Mouse (Mus musculus): ENCODE data around the gene Mcoln2. TPM values are rescaled to one million over a fixed set of nuclear protein-coding genes. Genes with fewer than 3 reads are reported as not detected.
A peak's percentile ranks its signal among the peaks of the same experiment; 100 is the strongest.

Gene Mcoln2
- polyA plus RNA-seq, 1 experiment from 2014 or later: 0.37 TPM

DNA sequence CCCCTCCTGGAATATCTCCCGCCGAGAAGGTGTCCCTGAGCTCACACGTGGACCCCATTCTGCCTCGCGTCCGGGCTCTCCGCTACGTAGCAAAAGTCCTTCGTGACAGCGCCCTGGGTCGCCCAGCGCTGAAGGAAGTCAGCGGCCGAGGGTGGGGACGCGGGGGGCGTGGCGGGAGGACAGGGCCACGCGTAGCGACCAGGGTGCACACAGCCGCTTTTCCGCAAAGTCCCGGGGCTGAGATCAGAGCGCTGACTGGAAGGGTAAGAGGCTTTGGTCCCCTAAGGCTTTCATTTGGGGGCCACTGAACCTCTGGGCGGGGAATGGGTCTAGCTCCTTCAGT, 396 bp downstream of the Mcoln2 start:
- under 1% methylated on average over 26 of the region's 26 CpGs for WGBS
- Histone ChIP-seq H3K4me2 (peak overlapping the region; percentile 92), H3K4me3 (replicated peaks) (peak overlapping the region; percentile 41), H3K9me3 (replicated peaks) (no peaks in the 10 kb centered on the region), H3K9ac (replicated peaks) (peak overlapping the region; percentile 41), H3K36me3 (no peaks in the 10 kb centered on the region), H3K27ac (replicated peaks) (no peak overlapping the region), H3K4me1 (peaks cover 15% of the 10 kb centered on the region), H3K27me3 (replicated peaks) (peaks cover 27% of the 10 kb centered on the region)
- no peak for ATAC-seq (ENCODE audit: low FRiP score)

DNA sequence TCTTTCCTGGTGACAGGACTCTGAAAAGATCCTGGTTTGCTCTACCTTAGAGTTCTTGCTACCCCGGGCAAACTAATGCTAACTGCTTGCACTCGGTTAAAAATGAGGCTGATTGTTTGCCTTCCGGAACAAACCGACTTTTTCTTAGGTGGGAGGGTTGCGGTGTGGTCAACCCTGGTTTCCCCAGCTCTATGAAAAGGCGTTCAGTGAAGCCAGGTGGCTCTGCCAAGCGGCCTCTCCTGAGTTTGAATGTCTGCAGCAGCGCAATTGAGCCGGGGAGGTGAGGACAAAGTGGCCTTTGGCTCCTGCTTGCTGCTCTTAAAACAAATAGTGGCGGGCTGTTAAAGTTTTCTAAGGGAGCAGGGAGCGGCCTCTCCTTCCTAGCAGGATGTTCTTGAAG, 927 bp downstream of the Mcoln2 start:
- H3K4me3 ChIP-seq (replicated peaks): peak overlapping the region; percentile 41; the same call in 1 of the 2 replicates
- no peaks in the 10 kb centered on the region for H3K9me3 ChIP-seq (replicated peaks)
- H3K4me2 ChIP-seq: peak overlapping the region; percentile 92
- 15% methylated on average over 11 of the region's 11 CpGs for WGBS
- no peak overlapping the region for H3K27ac ChIP-seq (replicated peaks)
- ATAC-seq (ENCODE audit: low FRiP score): no peak
- peaks cover 15% of the 10 kb centered on the region for H3K4me1 ChIP-seq
- H3K27me3 ChIP-seq (replicated peaks): peaks cover 27% of the 10 kb centered on the region
- no peaks in the 10 kb centered on the region for H3K36me3 ChIP-seq
- peak overlapping the region; percentile 41; the same call in 1 of the 2 replicates for H3K9ac ChIP-seq (replicated peaks)

DNA sequence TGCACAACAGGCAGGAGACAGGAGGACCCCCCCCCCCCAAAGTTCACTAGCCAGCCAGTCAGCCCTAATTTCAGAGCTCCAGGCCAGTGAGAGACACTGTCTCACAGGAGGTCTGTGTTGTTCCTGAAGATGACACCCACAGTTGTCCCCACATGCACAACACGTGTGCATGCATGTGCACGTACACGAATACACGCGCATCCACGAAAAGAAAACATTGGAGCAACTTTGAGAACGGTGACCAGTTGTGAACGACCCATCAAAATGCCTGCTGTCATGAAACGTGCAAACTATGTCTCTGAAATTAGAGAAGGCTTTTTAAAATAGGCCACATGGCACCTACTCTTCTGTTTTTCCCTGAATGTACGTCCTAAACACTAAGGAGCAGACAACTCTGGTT, 1.7 kb downstream of the Mcoln2 start:
- 93% methylated on average over 10 of the region's 10 CpGs for WGBS

DNA sequence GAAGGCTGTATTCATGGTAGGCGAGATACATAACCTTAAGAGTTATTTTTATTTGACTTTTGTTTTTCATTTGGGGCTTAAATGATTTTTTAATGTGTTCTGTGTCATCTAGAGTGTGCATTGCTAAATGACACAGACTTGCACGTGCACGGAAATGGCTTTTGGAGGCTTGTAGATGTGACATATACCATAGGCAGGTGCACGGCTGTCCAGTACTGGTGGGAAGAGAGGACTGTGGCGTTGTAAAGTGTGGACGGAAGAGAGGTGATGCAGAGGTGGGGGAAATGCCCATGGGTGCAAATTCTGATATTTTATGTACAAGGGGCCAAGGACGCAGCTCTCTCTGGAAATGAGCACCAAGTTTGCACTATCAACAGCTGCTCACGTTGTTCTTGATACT, 2.1 kb downstream of the Mcoln2 start:
- no peak overlapping the region for H3K27ac ChIP-seq (replicated peaks)
- 90% methylated on average over 8 of the region's 8 CpGs for WGBS
- H3K9me3 ChIP-seq (replicated peaks): no peaks in the 10 kb centered on the region
- no peak overlapping the region for H3K4me2 ChIP-seq
- H3K27me3 ChIP-seq (replicated peaks): peaks cover 27% of the 10 kb centered on the region
- H3K36me3 ChIP-seq: no peaks in the 10 kb centered on the region
- ATAC-seq (ENCODE audit: low FRiP score): no peak
- peaks cover 15% of the 10 kb centered on the region for H3K4me1 ChIP-seq
- no peak overlapping the region for H3K4me3 ChIP-seq (replicated peaks)
- H3K9ac ChIP-seq (replicated peaks): no peak overlapping the region

More for the DNA sequence above, 1.7 kb downstream of the Mcoln2 start:
- peaks cover 15% of the 10 kb centered on the region for H3K4me1 ChIP-seq
- H3K4me2 ChIP-seq: no peak overlapping the region
- H3K36me3 ChIP-seq: no peaks in the 10 kb centered on the region
- no peak for ATAC-seq (ENCODE audit: low FRiP score)
- H3K9ac ChIP-seq (replicated peaks): no peak overlapping the region
- H3K27me3 ChIP-seq (replicated peaks): peaks cover 27% of the 10 kb centered on the region
- H3K4me3 ChIP-seq (replicated peaks): no peak overlapping the region
- H3K9me3 ChIP-seq (replicated peaks): no peaks in the 10 kb centered on the region
- H3K27ac ChIP-seq (replicated peaks): no peak overlapping the region

DNA sequence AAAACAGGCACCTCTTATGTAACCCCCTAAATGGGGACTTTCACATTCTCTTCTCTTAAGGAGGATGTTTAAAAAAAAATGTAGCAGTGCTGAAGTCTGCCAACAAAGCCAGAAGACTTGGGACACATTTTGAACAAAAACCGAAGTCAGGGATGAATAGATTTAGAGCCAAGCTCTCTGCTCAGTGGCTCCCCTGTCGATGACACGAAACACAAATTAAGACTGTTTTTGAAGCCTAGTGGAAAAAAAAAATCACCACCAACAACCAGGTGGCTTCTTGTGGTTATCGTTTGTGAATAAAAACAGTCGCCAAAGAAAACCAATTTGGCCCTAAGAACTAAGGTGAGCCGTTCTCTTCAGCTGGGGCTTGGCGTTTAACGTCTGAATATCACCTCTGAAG, 2.7 kb downstream of the Mcoln2 start:
- Histone ChIP-seq H3K36me3 (no peaks in the 10 kb centered on the region), H3K4me1 (peaks cover 15% of the 10 kb centered on the region)
- WGBS: 88% methylated on average over 8 of the region's 8 CpGs

DNA sequence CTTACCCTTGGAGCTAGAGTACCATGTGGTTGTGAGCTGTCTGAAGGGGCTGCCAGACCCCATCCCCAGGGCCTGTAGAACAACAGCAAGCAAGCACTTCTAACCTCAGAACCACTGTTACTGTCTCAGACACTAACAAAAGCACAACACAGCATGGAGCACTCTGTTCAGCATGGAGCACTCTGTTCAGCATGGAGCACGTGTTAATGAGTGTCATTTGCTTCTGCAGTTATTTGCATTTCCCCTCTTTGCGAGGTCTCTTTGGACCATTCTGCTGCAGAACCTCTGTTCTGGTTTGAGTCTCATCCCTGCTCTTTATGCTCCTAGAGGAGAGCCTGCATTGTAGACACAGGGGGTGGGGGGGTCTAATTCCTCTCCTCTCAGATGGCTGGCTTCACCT, 3.3 kb downstream of the Mcoln2 start:
- H3K4me1 ChIP-seq: peaks cover 15% of the 10 kb centered on the region
- ATAC-seq (ENCODE audit: low FRiP score): no peak
- H3K4me2 ChIP-seq: no peak overlapping the region
- no peaks in the 10 kb centered on the region for H3K36me3 ChIP-seq
- H3K27me3 ChIP-seq (replicated peaks): peaks cover 27% of the 10 kb centered on the region
- no peak overlapping the region for H3K4me3 ChIP-seq (replicated peaks)
- H3K9ac ChIP-seq (replicated peaks): no peak overlapping the region
- no peak overlapping the region for H3K27ac ChIP-seq (replicated peaks)
- WGBS: 69% methylated on average over 2 of the region's 2 CpGs
- no peaks in the 10 kb centered on the region for H3K9me3 ChIP-seq (replicated peaks)

More for the DNA sequence above, 2.7 kb downstream of the Mcoln2 start:
- ATAC-seq (ENCODE audit: low FRiP score): no peak
- Histone ChIP-seq H3K27me3 (replicated peaks) (peaks cover 27% of the 10 kb centered on the region), H3K9ac (replicated peaks) (no peak overlapping the region), H3K27ac (replicated peaks) (no peak overlapping the region), H3K4me2 (no peak overlapping the region), H3K9me3 (replicated peaks) (no peaks in the 10 kb centered on the region), H3K4me3 (replicated peaks) (no peak overlapping the region)

DNA sequence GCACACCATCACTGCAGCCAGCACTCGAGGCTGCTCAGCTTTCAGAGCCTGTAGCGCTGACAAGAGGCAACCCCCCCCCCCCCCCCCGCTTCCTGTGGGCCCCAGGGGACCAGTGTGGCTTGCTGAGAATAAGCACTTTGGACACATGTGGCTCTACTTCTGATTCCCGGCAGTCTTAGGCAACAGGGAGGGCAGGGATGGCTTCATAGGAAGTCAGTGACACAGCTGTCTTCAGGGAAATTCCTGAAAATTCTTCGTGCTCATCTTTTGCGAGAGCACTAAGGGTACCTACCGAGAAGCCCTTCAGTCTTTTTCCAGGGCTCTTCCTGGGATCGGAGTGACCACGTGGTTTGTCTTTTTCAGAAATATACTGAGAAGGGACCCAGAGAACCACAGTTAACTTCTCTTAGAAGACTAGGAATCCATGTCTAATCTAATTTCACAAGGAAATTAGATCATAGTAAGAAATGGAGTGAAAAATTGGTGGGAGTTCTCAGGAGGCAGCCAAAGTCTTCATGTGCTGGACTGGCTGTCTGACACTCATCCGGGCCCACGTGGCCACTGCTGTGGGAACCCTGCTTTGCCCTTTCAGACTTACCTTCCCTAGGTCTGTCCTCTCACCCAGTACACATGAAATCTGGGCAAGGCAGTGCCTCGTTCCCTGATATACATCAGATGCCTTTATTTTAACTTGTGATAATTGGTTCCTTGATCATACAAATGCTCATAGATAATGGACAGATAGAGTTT, 4.4 kb downstream of the Mcoln2 start:
- H3K27ac ChIP-seq (replicated peaks): no peak overlapping the region
- H3K4me2 ChIP-seq: no peak overlapping the region
- whole genome bisulfite sequencing: 28% methylated on average over 12 of the region's 12 CpGs
- H3K9me3 ChIP-seq (replicated peaks): no peaks in the 10 kb centered on the region
- H3K4me1 ChIP-seq: peaks cover 15% of the 10 kb centered on the region
- no peak for ATAC-seq (ENCODE audit: low FRiP score)
- H3K36me3 ChIP-seq: no peaks in the 10 kb centered on the region
- peaks cover 26% of the 10 kb centered on the region for H3K27me3 ChIP-seq (replicated peaks)
- no peak overlapping the region for H3K9ac ChIP-seq (replicated peaks)
- H3K4me3 ChIP-seq (replicated peaks): no peak overlapping the region

DNA sequence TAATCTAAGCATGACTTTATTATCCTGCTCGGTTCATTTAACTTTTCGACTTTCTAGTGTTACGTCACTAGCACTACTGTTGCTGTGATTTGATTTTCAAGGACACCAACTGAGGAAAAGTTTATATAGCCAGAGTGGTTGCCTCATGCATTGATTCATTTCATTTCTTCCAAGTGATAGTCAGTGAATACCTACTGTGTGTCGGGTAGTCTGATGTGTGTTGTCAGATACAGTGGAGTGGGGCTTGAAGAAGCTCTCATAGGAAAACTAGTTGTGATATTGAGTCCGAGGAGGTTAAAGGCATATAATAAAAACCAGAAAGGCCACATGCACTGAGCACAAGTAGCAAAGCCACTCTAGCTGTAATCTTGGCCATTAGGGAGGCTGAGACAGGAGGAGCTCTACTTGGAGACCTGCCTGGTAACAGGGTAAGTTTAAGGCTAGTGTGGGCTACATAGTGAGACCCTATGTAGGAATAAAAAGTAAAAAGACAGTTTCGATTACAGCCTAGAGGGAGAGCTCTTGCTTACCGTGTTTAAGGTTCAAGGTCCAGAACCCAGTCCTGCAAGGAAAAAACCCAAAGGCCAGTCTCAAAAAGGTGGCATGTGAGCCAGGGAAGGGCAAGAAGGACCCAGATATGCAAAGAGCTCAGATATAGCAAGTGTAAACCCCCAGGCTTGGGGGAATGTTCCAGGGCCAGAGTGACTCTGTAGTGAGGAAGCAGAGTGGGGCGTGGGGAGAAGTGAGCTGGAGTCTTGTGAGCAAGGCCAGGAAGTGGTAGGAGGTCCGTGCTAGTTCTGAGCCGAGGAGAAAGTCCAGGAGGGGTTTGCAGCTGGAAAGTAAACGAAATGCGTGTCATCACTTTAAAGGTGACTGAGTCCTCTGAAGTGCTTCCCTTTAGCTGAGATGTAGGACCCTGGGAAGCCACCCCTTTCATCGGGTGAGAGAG, 6.3 kb downstream of the Mcoln2 start:
- Histone ChIP-seq H3K9me3 (replicated peaks) (no peaks in the 10 kb centered on the region), H3K27me3 (replicated peaks) (peaks cover 15% of the 10 kb centered on the region), H3K4me1 (peaks cover 4% of the 10 kb centered on the region), H3K4me3 (replicated peaks) (no peak overlapping the region), H3K27ac (replicated peaks) (no peak overlapping the region), H3K9ac (replicated peaks) (no peak overlapping the region), H3K36me3 (no peaks in the 10 kb centered on the region), H3K4me2 (no peak overlapping the region)
- 86% methylated on average over 13 of the region's 13 CpGs for WGBS
- ATAC-seq (ENCODE audit: low FRiP score): no peak

DNA sequence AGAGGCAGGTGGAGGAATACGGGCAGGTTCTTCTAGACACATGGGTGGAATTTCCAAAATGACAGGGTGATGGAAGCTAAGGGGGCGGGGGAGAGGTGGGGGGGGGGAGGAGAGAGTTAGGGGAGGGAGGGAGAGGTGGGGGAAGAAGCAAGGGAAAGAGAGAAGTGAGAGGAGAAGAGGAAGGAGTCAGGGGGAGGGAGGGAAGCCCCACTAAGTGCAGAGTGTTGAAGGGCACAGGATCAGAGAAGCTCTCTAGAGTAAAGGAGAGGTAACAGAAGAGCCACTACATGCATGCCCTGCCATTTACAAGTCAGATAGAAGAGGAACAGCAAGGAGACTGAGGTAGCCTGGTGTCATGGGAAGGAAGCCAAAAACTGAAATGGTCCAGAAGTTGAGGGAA, 7.2 kb downstream of the Mcoln2 start:
- Histone ChIP-seq H3K4me3 (replicated peaks) (no peak overlapping the region), H3K4me1 (peaks cover 4% of the 10 kb centered on the region), H3K4me2 (no peak overlapping the region), H3K9ac (replicated peaks) (no peak overlapping the region), H3K27ac (replicated peaks) (no peak overlapping the region), H3K36me3 (no peaks in the 10 kb centered on the region), H3K9me3 (replicated peaks) (no peaks in the 10 kb centered on the region), H3K27me3 (replicated peaks) (peaks cover 6% of the 10 kb centered on the region)
- WGBS: 70% methylated on average over 2 of the region's 2 CpGs
- ATAC-seq (ENCODE audit: low FRiP score): no peak

DNA sequence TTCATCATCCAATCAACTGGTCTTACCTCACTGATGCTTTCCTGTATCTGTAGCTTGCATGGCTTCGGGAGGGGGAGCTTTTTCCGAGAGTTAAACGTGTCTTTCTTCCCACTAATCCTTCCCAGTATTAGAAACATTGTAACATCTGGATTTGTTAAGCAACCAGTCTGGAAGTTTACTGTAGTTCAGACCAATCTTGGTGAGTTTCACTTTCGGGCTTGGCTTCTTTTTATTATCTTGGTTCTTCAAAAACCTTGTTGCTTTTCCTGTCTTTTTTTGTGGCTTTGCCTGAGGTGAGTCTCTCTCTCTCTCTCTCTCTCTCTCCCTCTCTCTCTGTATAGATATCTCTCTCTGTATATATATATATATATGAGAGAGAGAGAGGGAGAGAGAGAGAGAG, 8.4 kb downstream of the Mcoln2 start:
- 82% methylated on average over 4 of the region's 4 CpGs for WGBS
- ATAC-seq (ENCODE audit: low FRiP score): no peak
- no peaks in the 10 kb centered on the region for H3K27me3 ChIP-seq (replicated peaks)
- H3K4me3 ChIP-seq (replicated peaks): no peak overlapping the region
- no peak overlapping the region for H3K27ac ChIP-seq (replicated peaks)
- no peaks in the 10 kb centered on the region for H3K9me3 ChIP-seq (replicated peaks)
- peaks cover 4% of the 10 kb centered on the region for H3K4me1 ChIP-seq
- H3K9ac ChIP-seq (replicated peaks): no peak overlapping the region
- H3K36me3 ChIP-seq: no peaks in the 10 kb centered on the region
- no peak overlapping the region for H3K4me2 ChIP-seq

DNA sequence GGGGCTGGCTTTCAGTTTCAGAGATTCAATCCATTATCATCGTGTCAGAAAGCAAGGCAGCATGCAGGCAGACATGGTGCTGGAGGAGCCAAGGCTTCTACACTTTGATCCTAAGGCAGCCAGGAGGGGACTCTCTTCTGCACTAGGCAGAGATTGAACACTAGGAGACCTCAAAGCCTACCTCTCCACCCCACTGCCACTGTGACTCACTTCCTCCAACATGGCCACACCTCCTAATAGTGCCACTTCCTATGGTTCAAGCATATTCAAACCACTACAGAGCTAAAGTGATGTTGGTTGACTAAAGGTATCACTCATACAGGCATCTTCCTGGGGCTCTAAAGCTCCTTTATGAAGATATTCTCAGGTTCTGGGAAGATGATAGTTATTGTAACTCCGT, 9.7 kb downstream of the Mcoln2 start:
- no peaks in the 10 kb centered on the region for H3K36me3 ChIP-seq
- WGBS: 90% methylated on average over 2 of the region's 2 CpGs

DNA sequence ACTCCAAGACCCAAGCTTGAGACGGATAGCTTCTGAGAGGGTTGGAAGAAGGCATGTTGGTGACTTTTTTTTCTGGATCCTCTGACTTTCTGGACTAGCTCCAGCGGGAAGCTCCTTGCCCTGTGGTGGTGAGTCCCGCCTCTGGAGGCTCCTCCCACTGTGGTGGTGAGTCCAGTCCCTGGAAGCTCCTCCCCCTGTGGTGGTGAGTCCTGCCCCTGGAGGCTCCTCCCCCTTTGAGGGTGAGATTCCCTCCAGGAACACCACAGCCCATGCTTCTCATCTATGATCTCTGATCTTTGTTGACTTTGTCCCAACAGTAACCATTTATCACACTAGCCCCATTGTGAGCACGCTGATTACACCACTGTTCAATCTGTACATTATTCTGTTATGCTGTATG, 12.6 kb downstream of the Mcoln2 start:
- no peaks in the 10 kb centered on the region for H3K9me3 ChIP-seq (replicated peaks)
- H3K36me3 ChIP-seq: no peaks in the 10 kb centered on the region
- WGBS: 89% methylated on average over 4 of the region's 4 CpGs
- H3K4me2 ChIP-seq: no peak overlapping the region
- H3K4me1 ChIP-seq: no peaks in the 10 kb centered on the region
- no peaks in the 10 kb centered on the region for H3K27me3 ChIP-seq (replicated peaks)
- ATAC-seq (ENCODE audit: low FRiP score): no peak
- no peak overlapping the region for H3K4me3 ChIP-seq (replicated peaks)
- H3K27ac ChIP-seq (replicated peaks): no peak overlapping the region
- no peak overlapping the region for H3K9ac ChIP-seq (replicated peaks)

More for the DNA sequence above, 9.7 kb downstream of the Mcoln2 start:
- no peak overlapping the region for H3K4me3 ChIP-seq (replicated peaks)
- no peaks in the 10 kb centered on the region for H3K9me3 ChIP-seq (replicated peaks)
- H3K4me1 ChIP-seq: no peaks in the 10 kb centered on the region
- no peak overlapping the region for H3K27ac ChIP-seq (replicated peaks)
- H3K9ac ChIP-seq (replicated peaks): no peak overlapping the region
- ATAC-seq (ENCODE audit: low FRiP score): no peak
- H3K4me2 ChIP-seq: no peak overlapping the region
- no peaks in the 10 kb centered on the region for H3K27me3 ChIP-seq (replicated peaks)

Measured in neural tube, embryonic 15.5 days (tissue).